Mouse (Mus musculus): Measurements from ENCODE around the gene Zswim3. TPM values are rescaled to one million over a fixed set of nuclear protein-coding genes. Genes with fewer than 3 reads are reported as not detected.

Zswim3 gene
- total RNA-seq, 2 experiments from 2014 or later, result 4.2 to 5.3 TPM

DNA sequence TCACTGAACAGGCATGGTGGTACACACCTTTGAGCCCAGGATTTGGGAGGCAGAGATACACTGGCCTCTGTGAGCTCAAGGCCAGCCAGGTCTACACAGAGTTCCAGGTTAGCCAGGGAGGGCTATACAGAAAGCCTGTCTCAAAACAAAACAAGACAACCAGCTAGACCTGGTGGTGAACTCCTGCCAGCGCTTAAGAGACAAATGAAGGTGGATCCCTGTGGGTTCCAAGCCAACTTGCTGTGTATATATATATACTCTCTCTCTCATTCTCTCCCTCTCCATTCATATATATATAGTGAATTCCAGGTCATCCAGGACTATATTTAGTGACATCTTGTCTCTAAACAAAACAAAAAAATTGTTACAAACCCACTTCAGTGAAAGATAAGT is 981 bp upstream of the Zswim3 start:
- no peak for DNase-seq (ENCODE audit: low spot score in 2 of 2)

DNA sequence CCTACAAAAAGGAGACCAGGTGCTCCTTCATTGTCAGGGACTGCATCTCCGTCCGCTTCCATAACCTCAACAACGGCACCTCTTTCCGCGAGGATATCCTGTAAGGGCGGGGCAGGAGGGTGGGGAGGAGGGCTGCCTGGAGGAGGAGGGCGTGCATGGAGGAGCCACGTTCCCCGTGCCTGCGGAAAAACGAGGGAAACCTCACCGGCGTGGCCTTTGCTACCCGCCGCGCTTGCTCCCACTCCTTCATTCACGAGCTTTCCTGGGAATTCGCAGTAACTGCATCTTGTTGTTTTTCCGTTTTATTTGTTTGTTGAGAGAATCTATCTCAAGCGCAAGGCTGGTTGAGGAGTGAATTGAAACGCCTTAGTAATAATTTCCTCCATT is 427 bp downstream of the Zswim3 start:
- DNase-seq (ENCODE audit: low spot score in 2 of 2), result no peak

DNA sequence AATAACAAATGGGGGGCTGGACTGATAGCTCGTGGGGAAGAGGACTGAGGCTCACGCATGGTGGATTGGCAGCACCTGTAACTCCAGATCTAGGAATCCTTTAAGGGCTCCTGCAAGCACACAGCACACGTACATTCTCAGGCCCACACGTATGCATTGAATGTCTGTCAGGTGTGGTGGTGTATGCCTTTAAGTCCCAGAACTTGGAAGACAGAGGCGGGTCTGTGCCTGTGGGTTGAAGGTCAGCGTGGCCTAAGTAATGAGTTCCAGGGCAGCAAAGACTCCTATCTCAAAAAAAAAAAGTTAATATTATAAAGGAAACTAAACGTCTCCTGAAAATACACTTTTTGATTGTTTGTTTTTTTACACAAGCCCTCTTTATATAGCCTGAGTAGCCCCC is 1.7 kb downstream of the Zswim3 start:
- DNase-seq (ENCODE audit: low spot score in 2 of 2), result no peak

DNA sequence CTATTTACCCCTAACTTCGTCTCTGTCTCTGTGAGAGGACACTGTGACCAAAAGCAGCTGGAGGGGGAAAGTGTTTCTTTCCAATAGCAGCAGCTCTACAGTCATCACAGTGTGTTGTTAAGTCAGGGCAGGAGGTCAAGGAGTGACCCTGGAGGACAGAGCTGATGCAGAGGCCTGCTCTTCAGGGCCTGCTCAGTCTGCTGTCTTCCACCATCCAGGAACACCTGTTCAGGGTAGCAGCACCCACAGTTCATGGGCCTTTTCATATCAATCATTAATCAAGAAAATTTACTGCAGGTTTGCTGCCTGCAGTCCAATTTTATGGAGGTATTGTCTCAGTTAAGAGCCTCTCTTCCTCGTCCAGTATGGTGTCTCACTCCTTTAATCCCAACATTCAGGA is 8.7 kb downstream of the Zswim3 start:
- DNase-seq (ENCODE audit: low spot score in 2 of 2), result no peak

DNA sequence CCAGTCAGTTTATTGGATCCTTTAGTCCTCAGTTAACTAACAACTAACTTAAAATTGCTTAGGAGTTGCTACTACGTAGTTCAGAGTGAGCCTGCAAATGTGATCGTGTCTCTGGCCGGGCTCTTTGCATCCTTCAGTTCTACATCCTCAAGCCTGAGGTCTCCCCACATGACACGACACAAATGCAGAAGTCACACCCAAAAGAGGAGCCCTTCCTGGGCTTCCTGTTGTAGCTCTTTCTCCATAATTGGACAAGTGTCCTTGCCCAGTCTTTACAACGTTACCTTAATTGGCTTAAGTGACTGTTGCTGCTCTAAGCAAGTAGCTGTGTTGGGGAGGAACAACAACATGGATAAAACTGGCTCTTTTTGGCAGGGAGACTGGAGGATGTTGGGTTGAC is 10.4 kb downstream of the Zswim3 start:
- no peak for DNase-seq (ENCODE audit: low spot score in 2 of 2)

DNA sequence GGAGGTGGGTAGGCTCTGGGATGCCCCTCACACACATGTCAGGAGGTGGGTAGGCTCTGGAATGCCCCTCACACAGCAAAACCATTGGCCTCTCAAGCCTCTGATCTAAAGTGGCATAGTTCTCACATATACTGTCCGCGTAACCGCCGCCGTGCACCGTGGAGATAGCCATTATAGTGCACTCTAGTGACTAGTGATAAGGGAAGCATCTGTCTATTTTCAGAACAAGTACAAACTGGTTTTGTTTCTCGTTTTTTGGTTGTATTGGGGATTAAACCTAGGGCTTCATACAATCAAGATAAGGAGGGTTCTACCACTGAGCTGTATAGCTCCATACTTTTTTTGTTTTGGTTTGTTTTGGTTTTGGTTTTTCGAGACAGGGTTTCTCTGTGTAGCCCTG is 10.9 kb downstream of the Zswim3 start:
- DNase-seq (ENCODE audit: low spot score in 2 of 2), result no peak

DNA sequence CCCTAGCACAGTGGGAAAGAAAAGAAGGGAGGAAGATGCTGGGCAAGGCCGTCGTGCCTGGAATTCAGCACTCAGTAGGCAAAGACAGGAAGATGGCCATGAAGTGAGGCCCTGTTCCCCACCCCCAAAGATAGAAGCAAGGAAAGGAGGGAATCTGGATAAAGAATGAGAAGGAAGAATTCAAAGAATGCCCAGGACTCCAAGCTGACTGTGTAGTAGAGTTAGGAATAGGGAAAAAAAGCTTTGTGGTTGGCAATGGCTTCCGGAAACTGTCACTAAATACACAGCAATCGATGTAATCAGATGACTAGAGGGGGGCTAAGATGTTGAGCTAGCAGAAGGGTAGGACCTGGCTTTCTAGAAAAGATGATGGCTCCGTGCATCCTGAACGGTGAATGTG is 12.3 kb downstream of the Zswim3 start:
- no peak for DNase-seq (ENCODE audit: low spot score in 2 of 2)

DNA sequence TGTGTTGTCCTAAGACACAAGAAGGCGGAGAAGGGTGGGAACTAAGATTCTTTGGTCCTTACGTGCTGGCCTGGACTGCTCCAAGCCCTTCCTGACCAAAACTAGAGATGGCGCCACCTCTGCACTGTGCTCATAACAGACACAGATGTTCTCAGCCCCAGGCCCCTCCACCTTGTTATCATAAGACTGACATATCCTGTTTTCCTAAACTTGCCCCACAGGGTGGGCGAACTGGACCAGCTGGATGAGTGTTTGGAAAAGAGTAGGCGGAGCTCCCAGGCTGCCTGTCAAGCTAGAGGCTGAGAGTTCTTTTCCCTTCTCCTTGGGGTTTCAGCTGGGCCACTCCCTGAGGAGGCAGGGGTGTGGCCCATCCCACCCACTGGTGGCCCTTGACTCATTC is 12.8 kb downstream of the Zswim3 start:
- no peak for DNase-seq (ENCODE audit: low spot score in 2 of 2)

DNA sequence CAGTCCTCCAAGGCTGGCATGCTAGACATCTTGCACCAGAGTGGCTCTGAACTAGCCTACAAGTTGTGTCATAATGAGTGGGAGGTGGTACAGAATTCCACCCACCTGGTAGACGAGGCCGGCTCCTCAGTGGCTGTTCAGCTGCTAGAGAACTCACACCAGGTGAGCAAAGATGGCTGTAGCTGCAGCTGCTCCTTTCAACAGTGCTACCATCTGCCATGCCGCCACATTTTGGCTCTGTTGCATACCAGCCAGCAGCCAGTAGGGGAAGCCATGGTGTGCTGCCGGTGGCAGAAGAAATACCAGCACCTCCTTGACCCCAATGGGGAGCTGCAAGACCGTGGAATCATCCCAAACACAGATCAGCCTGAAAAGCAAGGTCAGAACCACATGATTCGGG is 16.2 kb downstream of the Zswim3 start:
- DNase-seq (ENCODE audit: low spot score in 2 of 2), result no peak

DNA sequence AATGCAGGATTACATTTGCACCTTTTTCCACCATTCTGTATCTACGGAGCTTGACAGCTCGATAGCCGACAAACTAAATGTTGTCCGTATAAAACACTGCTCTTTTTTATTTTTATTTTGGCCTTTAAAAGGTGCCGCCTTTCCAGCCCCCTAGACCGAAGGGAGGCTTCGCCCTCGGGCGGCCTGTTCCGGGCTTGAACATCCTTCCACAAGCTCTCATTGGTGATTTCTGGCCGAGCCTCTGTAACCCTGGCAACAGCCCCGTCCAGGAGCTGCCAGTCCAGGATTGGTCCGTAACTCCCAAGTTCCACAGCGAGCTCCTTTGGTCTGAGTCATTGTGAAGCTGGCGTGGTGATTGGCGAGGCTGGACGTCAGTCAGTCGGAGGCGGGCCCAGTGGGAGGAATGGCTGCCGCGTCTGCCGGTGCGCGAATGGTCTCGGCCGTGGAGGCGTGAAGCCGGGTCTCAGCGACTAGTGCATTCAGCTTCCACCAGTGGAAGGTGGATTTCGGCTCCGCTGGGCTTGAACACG is 17.8 kb downstream of the Zswim3 start, which contains the start of gene Zswim1:
Gene Zswim1, plus strand, starts transcription at position 51 of the 530 bp plus-strand sequence.
- peak; percentile 100 for DNase-seq (ENCODE audit: low spot score in 2 of 2)

DNA sequence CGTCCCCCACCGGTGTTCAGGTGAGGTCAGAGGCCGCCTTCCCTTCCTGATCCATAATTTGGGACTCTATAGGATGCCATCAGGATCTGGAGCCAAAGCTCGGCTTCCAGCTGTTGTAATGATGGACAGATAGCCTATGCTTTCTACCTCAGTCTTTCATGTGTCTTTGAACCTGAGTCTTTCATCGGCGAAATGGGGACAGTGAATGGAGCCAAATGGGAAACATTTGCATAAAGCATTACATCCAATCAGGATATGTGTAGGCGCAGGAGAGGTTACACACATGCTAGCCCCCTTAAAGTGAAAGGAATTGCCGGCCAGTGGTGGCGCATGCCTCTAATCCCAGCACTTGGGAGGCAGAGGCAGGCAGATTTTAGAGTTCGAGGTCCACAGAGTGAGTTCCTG is 18.3 kb downstream of the Zswim3 start:
- no peak for DNase-seq (ENCODE audit: low spot score in 2 of 2)

DNA sequence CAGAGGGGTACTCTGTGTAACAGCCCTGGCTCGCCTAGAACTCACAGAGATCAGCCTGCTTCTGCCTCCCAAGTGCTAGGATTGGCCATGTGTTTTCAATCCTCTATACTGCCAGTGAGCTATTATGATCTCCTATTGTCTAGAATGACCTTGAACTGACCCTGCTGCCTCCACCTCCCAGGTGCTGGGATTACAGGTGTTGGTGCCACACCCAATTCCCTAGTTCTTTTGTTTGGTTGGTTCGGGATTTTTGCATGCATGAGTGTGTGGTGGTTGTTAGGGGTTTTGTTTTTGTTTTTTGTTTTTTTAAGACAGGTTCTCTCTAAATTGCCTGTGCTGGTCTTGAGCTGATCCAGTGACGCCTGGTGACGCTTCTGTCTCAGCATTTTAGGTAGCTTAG is 19.1 kb downstream of the Zswim3 start:
- DNase-seq (ENCODE audit: low spot score in 2 of 2), result no peak

DNA sequence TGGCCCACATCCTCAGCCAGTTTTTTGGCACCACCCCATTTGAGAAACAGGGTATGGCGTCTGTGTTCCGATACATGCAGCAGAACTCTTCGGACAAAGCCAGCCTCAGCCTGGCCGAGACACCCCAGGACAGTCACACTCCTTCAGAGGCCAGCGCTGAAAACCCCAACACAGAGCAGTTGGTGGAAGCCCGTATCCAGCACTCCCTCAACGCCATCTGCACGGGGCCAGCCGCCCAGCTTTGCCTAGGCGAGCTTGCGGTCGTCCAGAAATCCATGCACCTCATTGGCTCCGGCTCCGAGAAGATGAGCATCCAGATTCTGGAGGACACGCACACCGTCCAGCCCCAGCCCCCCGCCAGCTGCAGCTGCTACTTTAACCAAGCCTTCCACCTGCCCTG is 20.6 kb downstream of the Zswim3 start:
- DNase-seq (ENCODE audit: low spot score in 2 of 2), result no peak

DNA sequence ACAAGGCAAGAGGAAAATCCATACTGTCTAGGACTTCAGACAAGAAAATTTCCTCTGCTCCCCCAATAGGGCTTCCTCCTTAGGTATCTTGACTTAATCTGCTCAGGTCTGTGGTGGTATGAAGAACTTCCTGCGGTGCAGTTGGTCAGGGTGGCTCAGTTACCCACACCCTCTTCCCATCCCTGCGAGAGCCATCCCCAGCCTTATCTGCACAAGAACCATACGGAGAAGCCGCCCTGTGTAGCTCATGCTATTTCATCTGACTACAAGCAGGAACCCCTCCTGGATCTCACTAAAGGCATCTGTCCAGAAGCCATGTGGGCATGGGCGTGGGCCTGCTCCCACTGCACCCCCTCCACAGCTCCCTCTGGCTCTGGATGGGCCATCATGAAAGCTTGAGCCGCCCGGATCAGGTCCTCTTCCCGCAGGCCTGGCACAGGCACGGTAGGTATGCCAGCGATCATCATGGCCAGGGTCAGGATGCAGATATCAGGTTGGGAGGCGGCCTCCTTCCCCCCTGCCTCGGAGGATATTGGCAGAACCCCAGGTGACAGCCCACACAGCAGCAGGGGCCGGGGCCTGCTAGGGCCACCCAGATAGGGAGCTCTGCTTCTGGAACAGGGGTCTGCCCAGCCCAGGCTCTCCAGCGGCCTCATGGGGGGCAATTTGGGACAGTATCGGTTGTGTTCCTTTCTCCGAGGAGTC is 22.4 kb downstream of the Zswim3 start:
- DNase-seq (ENCODE audit: low spot score in 2 of 2), result no peak

DNA sequence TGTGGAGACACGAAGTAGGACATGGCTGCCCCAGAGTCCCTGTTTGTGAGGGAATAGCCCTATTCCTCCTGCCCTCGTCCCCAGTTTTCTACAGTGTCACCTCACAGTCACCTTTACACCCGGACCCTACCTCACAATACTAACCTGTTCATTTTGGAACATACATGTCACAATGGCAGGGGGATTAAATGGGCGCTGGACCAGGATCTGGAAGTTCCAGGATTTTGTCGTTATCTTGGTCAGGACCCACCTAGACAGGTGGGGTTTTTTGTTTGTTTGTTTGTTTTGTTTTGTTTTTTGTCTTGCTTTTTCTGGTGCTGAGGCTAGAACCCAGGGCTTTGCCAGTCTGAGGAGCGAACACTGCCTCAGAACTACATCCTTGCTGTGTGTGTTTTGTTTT is 23.5 kb downstream of the Zswim3 start, which contains the start of gene Spata25:
Gene Spata25, minus strand, starts transcription at position 101 of the 400 bp plus-strand sequence.
- no peak for DNase-seq (ENCODE audit: low spot score in 2 of 2)

DNA sequence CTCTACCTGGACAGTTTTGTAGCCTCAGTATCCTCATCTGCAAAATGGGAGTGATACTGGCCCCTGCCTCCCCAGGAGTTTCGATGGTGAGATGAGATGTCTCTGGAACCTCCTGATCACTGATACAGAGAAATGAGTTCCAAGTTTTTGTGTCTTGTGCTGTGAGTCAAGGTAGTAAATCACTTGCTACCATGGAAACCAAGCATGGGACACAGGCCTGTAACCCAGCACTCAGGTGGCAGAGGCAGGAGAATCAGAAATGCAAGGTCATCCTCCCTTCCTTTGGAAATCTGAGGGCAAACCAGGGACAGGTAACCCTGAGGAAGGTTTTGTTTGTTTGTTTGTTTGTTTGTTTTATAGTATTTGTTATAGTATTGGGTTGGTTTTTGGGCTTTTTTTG is 24.2 kb downstream of the Zswim3 start:
- no peak for DNase-seq (ENCODE audit: low spot score in 2 of 2)

DNA sequence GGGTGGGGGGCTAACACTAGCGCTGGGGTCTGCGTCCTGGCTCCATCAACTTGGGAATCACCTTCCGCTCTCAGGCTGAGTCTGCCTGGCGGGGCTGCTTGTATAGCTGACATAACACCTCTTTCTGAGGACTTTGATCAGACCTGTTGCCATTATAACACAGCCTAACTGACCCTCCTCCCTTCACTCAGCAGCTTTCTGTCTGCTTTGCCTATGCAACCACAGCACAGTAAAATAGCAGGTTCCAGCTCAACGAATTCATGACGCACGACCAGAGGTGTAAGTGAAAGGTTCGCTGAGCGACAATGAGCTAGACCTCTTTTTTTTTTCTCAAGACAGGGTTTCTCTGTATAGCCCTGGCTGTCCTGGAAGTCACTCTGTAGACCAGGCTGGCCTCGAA is 26.1 kb downstream of the Zswim3 start:
- no peak for DNase-seq (ENCODE audit: low spot score in 2 of 2)

DNA sequence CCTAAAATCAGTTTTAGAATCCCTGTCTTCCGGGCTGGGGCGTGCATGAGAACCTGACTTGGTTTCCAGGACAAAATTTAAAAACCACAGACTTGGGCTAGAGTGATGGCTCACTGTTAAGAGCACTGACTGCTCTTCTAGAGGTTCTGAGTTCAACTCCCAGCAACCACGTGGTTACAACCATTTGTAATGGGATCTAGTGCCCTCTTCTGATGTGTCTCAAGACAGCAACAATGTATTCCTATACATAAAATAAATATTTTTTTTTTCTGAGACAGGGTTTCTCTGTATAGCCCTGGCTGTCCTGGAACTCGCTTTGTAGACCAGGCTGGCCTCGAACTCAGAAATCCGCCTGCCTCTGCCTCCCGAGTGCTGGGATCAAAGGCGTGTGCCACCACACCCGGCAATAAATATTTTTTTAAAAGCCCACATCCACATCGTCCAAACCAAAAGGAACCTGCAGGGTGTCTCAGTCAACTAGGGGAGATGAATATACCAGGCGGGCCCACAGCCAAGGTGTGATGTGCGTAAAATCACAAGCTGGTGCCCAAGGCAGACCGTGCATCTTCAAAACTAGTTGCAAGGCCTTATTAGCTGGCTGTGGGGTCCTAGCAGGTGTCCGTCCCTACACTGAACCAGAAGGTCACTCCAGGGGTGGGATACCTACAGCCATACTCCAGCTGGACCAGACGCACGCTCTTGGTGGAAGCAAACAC is 27.3 kb downstream of the Zswim3 start:
- DNase-seq (ENCODE audit: low spot score in 2 of 2), result no peak

DNA sequence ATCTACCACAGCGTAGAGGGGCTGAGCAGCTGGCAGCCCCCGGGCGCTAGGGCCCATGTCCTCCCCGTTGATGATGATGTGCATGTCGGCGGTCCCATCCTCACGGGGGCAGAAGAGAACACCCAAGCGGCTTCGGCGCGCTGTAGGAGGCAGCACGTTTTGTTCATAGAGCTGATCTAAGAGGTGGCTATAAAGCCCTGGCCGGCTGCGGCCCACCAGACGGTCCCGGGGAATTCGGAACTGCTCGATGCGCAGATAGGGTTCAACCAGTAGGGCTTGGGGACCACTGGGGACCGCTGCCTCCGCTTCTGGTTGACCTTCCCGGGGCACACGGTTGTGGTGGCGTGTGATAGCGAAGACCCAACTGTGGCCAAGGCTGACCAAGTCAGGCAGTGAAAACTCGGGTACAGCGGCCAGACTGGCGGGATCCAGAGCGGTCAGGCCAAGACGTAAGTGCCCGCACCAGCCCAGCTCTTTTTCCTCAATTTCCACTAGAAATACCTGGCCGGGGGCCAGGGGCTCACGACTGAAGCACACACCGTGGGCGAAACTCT is 27.9 kb downstream of the Zswim3 start, which contains the start of gene Ctsa:
Gene Ctsa, plus strand, starts transcription at position 126 of the 554 bp plus-strand sequence.
- peak; percentile 70 to 75 for DNase-seq (ENCODE audit: low spot score in 2 of 2)

DNA sequence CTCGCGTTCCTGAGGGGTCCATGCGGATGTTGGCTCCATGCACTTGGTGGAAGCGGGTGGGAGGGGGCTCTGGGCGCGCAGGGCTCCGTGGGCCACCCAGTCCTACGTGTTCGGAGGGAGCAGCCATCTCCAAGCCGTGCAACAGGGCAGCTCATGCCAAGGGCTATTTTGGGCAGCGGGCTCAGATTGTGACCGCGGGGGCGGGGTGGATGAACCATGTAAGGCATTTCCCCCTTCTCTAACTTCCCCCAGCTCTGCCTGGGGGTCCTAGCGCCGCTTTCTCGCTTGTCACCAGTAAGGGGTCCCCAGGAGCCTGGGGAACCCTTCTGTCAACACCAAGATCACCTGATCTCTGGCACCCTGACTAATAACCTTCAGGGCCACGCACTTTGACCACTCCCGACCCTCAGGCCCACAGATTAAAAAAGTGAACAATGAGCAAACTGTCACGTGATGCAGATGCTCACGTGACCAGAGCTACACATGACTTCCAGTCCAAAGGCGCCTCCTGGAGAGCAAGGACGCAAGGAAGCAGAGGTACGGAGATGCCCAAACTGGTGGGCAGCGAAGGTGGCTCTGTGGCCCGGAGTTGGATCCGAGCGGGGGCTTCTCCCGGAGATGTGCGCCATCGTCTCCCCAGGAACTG is 28.5 kb downstream of the Zswim3 start, which contains the start of gene Neurl2:
Gene Neurl2, minus strand, starts transcription at position 143 of the 646 bp plus-strand sequence.
- DNase-seq (ENCODE audit: low spot score in 2 of 2), result peak; percentile 82 to 83

DNA sequence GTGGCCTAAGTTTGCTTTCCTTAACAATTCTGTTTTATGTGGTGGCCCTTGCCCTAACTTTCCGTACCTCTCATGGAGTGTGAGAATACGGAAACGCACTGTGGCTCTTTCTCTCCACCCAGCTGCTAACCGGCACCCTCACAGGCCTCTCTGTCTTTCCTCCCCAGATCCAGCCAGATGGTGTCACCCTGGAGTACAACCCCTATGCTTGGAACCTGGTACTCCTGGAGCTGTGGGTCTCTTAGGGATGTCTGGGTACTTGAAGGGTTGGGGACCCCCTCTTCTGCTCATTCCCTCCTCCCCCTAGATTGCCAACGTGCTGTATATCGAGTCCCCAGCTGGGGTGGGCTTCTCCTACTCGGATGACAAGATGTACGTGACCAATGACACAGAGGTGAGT is 29.6 kb downstream of the Zswim3 start:
- DNase-seq (ENCODE audit: low spot score in 2 of 2), result no peak

All from adrenal gland, adult 18-20 months (tissue).